Mouse (Mus musculus): ENCODE data around the gene Wbp2nl. TPM values are rescaled to one million over a fixed set of nuclear protein-coding genes. Genes with fewer than 3 reads are reported as not detected.
A peak's percentile ranks its signal among the peaks of the same experiment; 100 is the strongest.

The Wbp2nl gene
- polyA plus RNA-seq, 1 experiment: 0.70 TPM

GRCm38 (mm10) chr15:82353078-82353744 is 54.5 kb downstream of the Wbp2nl start:
- no peaks in the 10 kb centered on the region for H3K4me1 ChIP-seq (ENCODE audit: control insufficient read depth, insufficient read depth, low read length)
- H3K36me3 ChIP-seq (ENCODE audit: control insufficient read depth, insufficient read depth, low read length, poor library complexity, severe bottlenecking): peaks cover 12% of the 10 kb centered on the region
- peak overlapping the region; percentile 91 for H3K9ac ChIP-seq (ENCODE audit: low read depth, poor library complexity, severe bottlenecking)
- H3K27me3 ChIP-seq (ENCODE audit: control insufficient read depth, insufficient read depth, low read length, poor library complexity, severe bottlenecking): no peaks in the 10 kb centered on the region
- H3K4me3 ChIP-seq (ENCODE audit: low read depth, low read length): peak overlapping the region; percentile 92
- TF ChIP-seq EP300 (IDR thresholded peaks at IDR 0.05; ENCODE audit: insufficient read depth, low read depth, low read length): no peak
- TF ChIP-seq CTCF (IDR thresholded peaks at IDR 0.05; ENCODE audit: low read depth, low read length): no peak
- no peak for TF ChIP-seq POLR2A (IDR thresholded peaks at IDR 0.05; ENCODE audit: insufficient read depth, low read length)
- no peak overlapping the region for H3K27ac ChIP-seq (ENCODE audit: insufficient read depth, low read length)
- no peaks in the 10 kb centered on the region for H3K9me3 ChIP-seq (replicated peaks; ENCODE audit: control insufficient read depth, insufficient read depth, low read length, poor library complexity, severe bottlenecking)

- no peak for TF ChIP-seq POLR2A (IDR thresholded peaks at IDR 0.05; ENCODE audit: insufficient read depth, low read length)
- TF ChIP-seq EP300 (IDR thresholded peaks at IDR 0.05; ENCODE audit: insufficient read depth, low read depth, low read length): no peak
- no peak for TF ChIP-seq CTCF (IDR thresholded peaks at IDR 0.05; ENCODE audit: low read depth, low read length)
- Histone ChIP-seq H3K36me3 (ENCODE audit: control insufficient read depth, insufficient read depth, low read length, poor library complexity, severe bottlenecking) (peaks cover 9% of the 10 kb centered on the region), H3K4me3 (ENCODE audit: low read depth, low read length) (peak overlapping the region; percentile 92), H3K27me3 (ENCODE audit: control insufficient read depth, insufficient read depth, low read length, poor library complexity, severe bottlenecking) (no peaks in the 10 kb centered on the region), H3K27ac (ENCODE audit: insufficient read depth, low read length) (no peak overlapping the region), H3K4me1 (ENCODE audit: control insufficient read depth, insufficient read depth, low read length) (no peaks in the 10 kb centered on the region), H3K9ac (ENCODE audit: low read depth, poor library complexity, severe bottlenecking) (peak overlapping the region; percentile 91), H3K9me3 (replicated peaks; ENCODE audit: control insufficient read depth, insufficient read depth, low read length, poor library complexity, severe bottlenecking) (no peaks in the 10 kb centered on the region)
Measured at GRCm38 (mm10) chr15:82353745-82354113, 55.0 kb downstream of the Wbp2nl start.

GRCm38 (mm10) chr15:82354126-82354945 is 55.6 kb downstream of the Wbp2nl start, which contains the start of gene Ndufa6:
TSS of gene Ndufa6 (minus strand) at chr15:82354322.
- no peaks in the 10 kb centered on the region for H3K4me1 ChIP-seq (ENCODE audit: control insufficient read depth, insufficient read depth, low read length)
- H3K9ac ChIP-seq (ENCODE audit: low read depth, poor library complexity, severe bottlenecking): peak within 1 kb of the TSS; percentile 91
- H3K4me3 ChIP-seq (ENCODE audit: low read depth, low read length): peak within 1 kb of the TSS; percentile 92
- H3K9me3 ChIP-seq (replicated peaks; ENCODE audit: control insufficient read depth, insufficient read depth, low read length, poor library complexity, severe bottlenecking): no peaks in the 10 kb centered on the region
- no peaks in the 10 kb centered on the region for H3K27me3 ChIP-seq (ENCODE audit: control insufficient read depth, insufficient read depth, low read length, poor library complexity, severe bottlenecking)
- TF ChIP-seq EP300 (IDR thresholded peaks at IDR 0.05; ENCODE audit: insufficient read depth, low read depth, low read length): 0 out of 2 replicates have a peak, but pooled peaks have one; percentile 19
- TF ChIP-seq POLR2A (IDR thresholded peaks at IDR 0.05; ENCODE audit: insufficient read depth, low read length): peak; percentile 84
- peak; percentile 81 for TF ChIP-seq CTCF (IDR thresholded peaks at IDR 0.05; ENCODE audit: low read depth, low read length)
- H3K27ac ChIP-seq (ENCODE audit: insufficient read depth, low read length): peak within 1 kb of the TSS; percentile 60
- H3K36me3 ChIP-seq (ENCODE audit: control insufficient read depth, insufficient read depth, low read length, poor library complexity, severe bottlenecking): peaks cover 8% of the 10 kb centered on the region

- Histone ChIP-seq H3K36me3 (ENCODE audit: control insufficient read depth, insufficient read depth, low read length, poor library complexity, severe bottlenecking) (no peaks in the 10 kb centered on the region), H3K4me3 (ENCODE audit: low read depth, low read length) (no peak overlapping the region), H3K27me3 (ENCODE audit: control insufficient read depth, insufficient read depth, low read length, poor library complexity, severe bottlenecking) (no peaks in the 10 kb centered on the region), H3K9me3 (replicated peaks; ENCODE audit: control insufficient read depth, insufficient read depth, low read length, poor library complexity, severe bottlenecking) (no peaks in the 10 kb centered on the region), H3K4me1 (ENCODE audit: control insufficient read depth, insufficient read depth, low read length) (no peaks in the 10 kb centered on the region), H3K9ac (ENCODE audit: low read depth, poor library complexity, severe bottlenecking) (no peak overlapping the region), H3K27ac (ENCODE audit: insufficient read depth, low read length) (no peak overlapping the region)
- TF ChIP-seq POLR2A (IDR thresholded peaks at IDR 0.05; ENCODE audit: insufficient read depth, low read length) (no peak), CTCF (IDR thresholded peaks at IDR 0.05; ENCODE audit: low read depth, low read length) (no peak), EP300 (IDR thresholded peaks at IDR 0.05; ENCODE audit: insufficient read depth, low read depth, low read length) (no peak)
Measured at GRCm38 (mm10) chr15:82358431-82359260, 59.9 kb downstream of the Wbp2nl start.

GRCm38 (mm10) chr15:82361459-82362018 is 62.8 kb downstream of the Wbp2nl start:
- Histone ChIP-seq H3K27ac (ENCODE audit: insufficient read depth, low read length) (no peak overlapping the region), H3K9me3 (replicated peaks; ENCODE audit: control insufficient read depth, insufficient read depth, low read length, poor library complexity, severe bottlenecking) (no peaks in the 10 kb centered on the region), H3K36me3 (ENCODE audit: control insufficient read depth, insufficient read depth, low read length, poor library complexity, severe bottlenecking) (no peaks in the 10 kb centered on the region), H3K4me3 (ENCODE audit: low read depth, low read length) (no peak overlapping the region), H3K9ac (ENCODE audit: low read depth, poor library complexity, severe bottlenecking) (no peak overlapping the region), H3K27me3 (ENCODE audit: control insufficient read depth, insufficient read depth, low read length, poor library complexity, severe bottlenecking) (no peaks in the 10 kb centered on the region), H3K4me1 (ENCODE audit: control insufficient read depth, insufficient read depth, low read length) (no peaks in the 10 kb centered on the region)
- TF ChIP-seq POLR2A (IDR thresholded peaks at IDR 0.05; ENCODE audit: insufficient read depth, low read length): no peak
- TF ChIP-seq EP300 (IDR thresholded peaks at IDR 0.05; ENCODE audit: insufficient read depth, low read depth, low read length): no peak
- TF ChIP-seq CTCF (IDR thresholded peaks at IDR 0.05; ENCODE audit: low read depth, low read length): peak; percentile 21

Data from ES-Bruce4 (cell line).